Mouse (Mus musculus): ENCODE data around the gene Rab3b. TPM values are rescaled to one million over a fixed set of nuclear protein-coding genes. Genes with fewer than 3 reads are reported as not detected.

Gene Rab3b
- polyA plus RNA-seq, 1 experiment from 2014 or later: 13.3 TPM

- Histone ChIP-seq H3K27ac (replicated peaks; ENCODE audit: low read depth, low read length) (no peak overlapping the region), H3K36me3 (ENCODE audit: control insufficient read depth, insufficient read depth, low read length) (no peaks in the 10 kb centered on the region), H3K27me3 (ENCODE audit: control insufficient read depth, insufficient read depth, low read length) (no peaks in the 10 kb centered on the region), H3K9me3 (ENCODE audit: control insufficient read depth, low read length) (no peaks in the 10 kb centered on the region), H3K4me3 (ENCODE audit: low read depth, low read length) (no peak overlapping the region), H3K4me1 (ENCODE audit: control insufficient read depth, insufficient read depth, low read length) (no peaks in the 10 kb centered on the region), H3K9ac (ENCODE audit: low read length) (no peak overlapping the region), H3K4me2 (ENCODE audit: low read depth, severe bottlenecking) (no peak overlapping the region)
- no peak for ATAC-seq (ENCODE audit: insufficient number of reproducible peaks, low FRiP score, low TSS enrichment, low read depth)
- peak; percentile 49 for DNase-seq (ENCODE audit: low spot score)
- WGBS: 48% methylated on average over 6 of the region's 6 CpGs
Observed at GRCm38 (mm10) chr4:108976458-108977071, 97.7 kb downstream of the Rab3b start.

- Histone ChIP-seq H3K4me2 (ENCODE audit: low read depth, severe bottlenecking) (no peak overlapping the region), H3K4me3 (ENCODE audit: low read depth, low read length) (no peak overlapping the region), H3K27me3 (ENCODE audit: control insufficient read depth, insufficient read depth, low read length) (no peaks in the 10 kb centered on the region), H3K36me3 (ENCODE audit: control insufficient read depth, insufficient read depth, low read length) (no peaks in the 10 kb centered on the region), H3K9me3 (ENCODE audit: control insufficient read depth, low read length) (no peaks in the 10 kb centered on the region), H3K9ac (ENCODE audit: low read length) (no peak overlapping the region), H3K27ac (replicated peaks; ENCODE audit: low read depth, low read length) (no peak overlapping the region), H3K4me1 (ENCODE audit: control insufficient read depth, insufficient read depth, low read length) (no peaks in the 10 kb centered on the region)
- WGBS: 86% methylated on average over 1 of the region's 1 CpGs
- no peak for ATAC-seq (ENCODE audit: insufficient number of reproducible peaks, low FRiP score, low TSS enrichment, low read depth)
- DNase-seq (ENCODE audit: low spot score): no peak
Observed at GRCm38 (mm10) chr4:108986833-108987472, 108.1 kb downstream of the Rab3b start.

GRCm38 (mm10) chr4:108987473-108987842, 108.6 kb downstream of the Rab3b start:
- DNase-seq (ENCODE audit: low spot score) (no peak), ATAC-seq (ENCODE audit: insufficient number of reproducible peaks, low FRiP score, low TSS enrichment, low read depth) (no peak)
- WGBS: 58% methylated on average over 4 of the region's 4 CpGs
- no peak overlapping the region for H3K4me3 ChIP-seq (ENCODE audit: low read depth, low read length)
- no peaks in the 10 kb centered on the region for H3K4me1 ChIP-seq (ENCODE audit: control insufficient read depth, insufficient read depth, low read length)
- no peak overlapping the region for H3K4me2 ChIP-seq (ENCODE audit: low read depth, severe bottlenecking)
- no peak overlapping the region for H3K9ac ChIP-seq (ENCODE audit: low read length)
- H3K27ac ChIP-seq (replicated peaks; ENCODE audit: low read depth, low read length): no peak overlapping the region
- no peaks in the 10 kb centered on the region for H3K36me3 ChIP-seq (ENCODE audit: control insufficient read depth, insufficient read depth, low read length)
- H3K27me3 ChIP-seq (ENCODE audit: control insufficient read depth, insufficient read depth, low read length): no peaks in the 10 kb centered on the region
- H3K9me3 ChIP-seq (ENCODE audit: control insufficient read depth, low read length): no peaks in the 10 kb centered on the region

- no peak overlapping the region for H3K4me3 ChIP-seq (ENCODE audit: low read depth, low read length)
- no peaks in the 10 kb centered on the region for H3K9me3 ChIP-seq (ENCODE audit: control insufficient read depth, low read length)
- H3K27me3 ChIP-seq (ENCODE audit: control insufficient read depth, insufficient read depth, low read length): no peaks in the 10 kb centered on the region
- H3K9ac ChIP-seq (ENCODE audit: low read length): no peak overlapping the region
- H3K4me1 ChIP-seq (ENCODE audit: control insufficient read depth, insufficient read depth, low read length): no peaks in the 10 kb centered on the region
- H3K27ac ChIP-seq (replicated peaks; ENCODE audit: low read depth, low read length): no peak overlapping the region
- no peak overlapping the region for H3K4me2 ChIP-seq (ENCODE audit: low read depth, severe bottlenecking)
- ATAC-seq (ENCODE audit: insufficient number of reproducible peaks, low FRiP score, low TSS enrichment, low read depth): no peak
- WGBS: 70% methylated on average over 2 of the region's 2 CpGs
- H3K36me3 ChIP-seq (ENCODE audit: control insufficient read depth, insufficient read depth, low read length): no peaks in the 10 kb centered on the region
- no peak for DNase-seq (ENCODE audit: low spot score)
Observed at GRCm38 (mm10) chr4:108989430-108989829, 110.6 kb downstream of the Rab3b start.

GRCm38 (mm10) chr4:108990032-108990431, 111.2 kb downstream of the Rab3b start:
- no peaks in the 10 kb centered on the region for H3K27me3 ChIP-seq (ENCODE audit: control insufficient read depth, insufficient read depth, low read length)
- H3K36me3 ChIP-seq (ENCODE audit: control insufficient read depth, insufficient read depth, low read length): no peaks in the 10 kb centered on the region
- DNase-seq (ENCODE audit: low spot score) (no peak), ATAC-seq (ENCODE audit: insufficient number of reproducible peaks, low FRiP score, low TSS enrichment, low read depth) (no peak)
- no peaks in the 10 kb centered on the region for H3K9me3 ChIP-seq (ENCODE audit: control insufficient read depth, low read length)
- H3K4me3 ChIP-seq (ENCODE audit: low read depth, low read length): no peak overlapping the region
- no peak overlapping the region for H3K27ac ChIP-seq (replicated peaks; ENCODE audit: low read depth, low read length)
- H3K4me1 ChIP-seq (ENCODE audit: control insufficient read depth, insufficient read depth, low read length): no peaks in the 10 kb centered on the region
- H3K4me2 ChIP-seq (ENCODE audit: low read depth, severe bottlenecking): no peak overlapping the region
- H3K9ac ChIP-seq (ENCODE audit: low read length): no peak overlapping the region

GRCm38 (mm10) chr4:108990571-108990970, 111.7 kb downstream of the Rab3b start:
- no peaks in the 10 kb centered on the region for H3K4me1 ChIP-seq (ENCODE audit: control insufficient read depth, insufficient read depth, low read length)
- no peaks in the 10 kb centered on the region for H3K36me3 ChIP-seq (ENCODE audit: control insufficient read depth, insufficient read depth, low read length)
- ATAC-seq (ENCODE audit: insufficient number of reproducible peaks, low FRiP score, low TSS enrichment, low read depth) (no peak), DNase-seq (ENCODE audit: low spot score) (no peak)
- no peaks in the 10 kb centered on the region for H3K27me3 ChIP-seq (ENCODE audit: control insufficient read depth, insufficient read depth, low read length)
- H3K4me2 ChIP-seq (ENCODE audit: low read depth, severe bottlenecking): no peak overlapping the region
- H3K4me3 ChIP-seq (ENCODE audit: low read depth, low read length): no peak overlapping the region
- no peak overlapping the region for H3K27ac ChIP-seq (replicated peaks; ENCODE audit: low read depth, low read length)
- 94% methylated on average over 6 of the region's 6 CpGs for WGBS
- H3K9ac ChIP-seq (ENCODE audit: low read length): no peak overlapping the region
- H3K9me3 ChIP-seq (ENCODE audit: control insufficient read depth, low read length): no peaks in the 10 kb centered on the region

GRCm38 (mm10) chr4:108991811-108992210, 112.9 kb downstream of the Rab3b start:
- Histone ChIP-seq H3K4me3 (ENCODE audit: low read depth, low read length) (no peak overlapping the region), H3K4me1 (ENCODE audit: control insufficient read depth, insufficient read depth, low read length) (no peaks in the 10 kb centered on the region), H3K9me3 (ENCODE audit: control insufficient read depth, low read length) (no peaks in the 10 kb centered on the region), H3K27ac (replicated peaks; ENCODE audit: low read depth, low read length) (no peak overlapping the region), H3K36me3 (ENCODE audit: control insufficient read depth, insufficient read depth, low read length) (no peaks in the 10 kb centered on the region), H3K4me2 (ENCODE audit: low read depth, severe bottlenecking) (no peak overlapping the region), H3K27me3 (ENCODE audit: control insufficient read depth, insufficient read depth, low read length) (no peaks in the 10 kb centered on the region), H3K9ac (ENCODE audit: low read length) (no peak overlapping the region)
- ATAC-seq (ENCODE audit: insufficient number of reproducible peaks, low FRiP score, low TSS enrichment, low read depth): no peak
- no peak for DNase-seq (ENCODE audit: low spot score)

Measured in limb, embryonic 11.5 days (tissue).